Mouse (Mus musculus): ENCODE results near the gene Olfr702. TPM values are rescaled to one million over a fixed set of nuclear protein-coding genes. Genes with fewer than 3 reads are reported as not detected.

The Olfr702 gene
- not detected for total RNA-seq (2021)
- long read RNA-seq, experiment 1 = 0 reads
- long read RNA-seq, experiment 2 = 0 reads

GRCm38 (mm10) chr7:106833793-106834192 lies at the start of gene Olfr702:
TSS of gene Olfr702 (minus strand) at chr7:106833893.
- intact Hi-C loops (cut with DNase I) = no loop called here
- DNase-seq = no peak

- intact Hi-C loops (cut with DNase I) = no loop called here
- no peak for DNase-seq
These were observed 43.1 kb upstream of the Olfr702 start, which contains the start of gene Olfr705 for GRCm38 (mm10) chr7:106876791-106877190. TSS of gene Olfr705 (minus strand) at chr7:106876891.

- intact Hi-C loops (cut with DNase I) = no loop called here
- no peak for DNase-seq
These were observed 29.2 kb upstream of the Olfr702 start, which contains the start of gene Olfr704 for GRCm38 (mm10) chr7:106862885-106863284. TSS of gene Olfr704 (plus strand) at chr7:106863185.

GRCm38 (mm10) chr7:106843060-106843459 lies 9.4 kb upstream of the Olfr702 start, which contains the start of gene Olfr703:
TSS of gene Olfr703 (plus strand) at chr7:106843360.
- DNase-seq = no peak
- intact Hi-C loops (cut with DNase I) = no loop called here

GRCm38 (mm10) chr7:106818414-106818813 lies 15.3 kb downstream of the Olfr702 start:
- DNase-seq = no peak
- intact Hi-C loops (cut with DNase I) = no loop called here

- intact Hi-C loops (cut with DNase I) = no loop called here
- no peak for DNase-seq
These were observed 17.9 kb downstream of the Olfr702 start for GRCm38 (mm10) chr7:106815775-106816174.

GRCm38 (mm10) chr7:106813829-106814228 lies 19.9 kb downstream of the Olfr702 start, which contains the start of gene Olfr701:
TSS of gene Olfr701 (plus strand) at chr7:106814129.
- intact Hi-C loops (cut with DNase I) = no loop called here
- DNase-seq = no peak

GRCm38 (mm10) chr7:106808734-106809133 lies 25.0 kb downstream of the Olfr702 start, which contains the start of gene Olfr700:
TSS of gene Olfr700 (minus strand) at chr7:106808834.
- no peak for DNase-seq
- intact Hi-C loops (cut with DNase I) = no loop called here

- intact Hi-C loops (cut with DNase I) = no loop called here
- no peak for DNase-seq
These were observed 40.6 kb downstream of the Olfr702 start, which contains the start of gene Olfr699 for GRCm38 (mm10) chr7:106793098-106793497. TSS of gene Olfr699 (minus strand) at chr7:106793198.

- intact Hi-C loops (cut with DNase I) = no loop called here
- no peak for DNase-seq
These were observed 45.4 kb downstream of the Olfr702 start for GRCm38 (mm10) chr7:106788330-106788729.

Other genes starting within 250 kb of the Olfr702 start
- gene Olfr693, start 153.3 kb downstream of the Olfr702 start, total RNA-seq (2021) = not detected
- gene Olfr694, start 142.1 kb downstream of the Olfr702 start, total RNA-seq (2021) = not detected
- gene Olfr695, start 117.5 kb downstream of the Olfr702 start, total RNA-seq (2021) = not detected
- not detected for gene Olfr697, start 91.5 kb downstream of the Olfr702 start, total RNA-seq (2021)
- gene Olfr698, start 78.5 kb downstream of the Olfr702 start, total RNA-seq (2021) = not detected
- gene Olfr699, start 40.7 kb downstream of the Olfr702 start, total RNA-seq (2021) = not detected
- not detected for gene Olfr700, start 25.1 kb downstream of the Olfr702 start, total RNA-seq (2021)
- gene Olfr701, start 19.8 kb downstream of the Olfr702 start, total RNA-seq (2021) = not detected
- not detected for gene Olfr703, start 9.5 kb upstream of the Olfr702 start, total RNA-seq (2021)
- gene Olfr704, start 29.3 kb upstream of the Olfr702 start, total RNA-seq (2021) = not detected
- gene Olfr705, start 43.0 kb upstream of the Olfr702 start, total RNA-seq (2021) = not detected
- not detected for gene Olfr706, start 54.3 kb upstream of the Olfr702 start, total RNA-seq (2021)
- gene Olfr707, start 67.3 kb upstream of the Olfr702 start, total RNA-seq (2021) = not detected
- not detected for gene Olfr1532-ps1, start 74.1 kb upstream of the Olfr702 start, total RNA-seq (2021)
- not detected for gene Olfr709-ps1, start 98.3 kb upstream of the Olfr702 start, total RNA-seq (2021)
- gene Olfr710, start 114.4 kb upstream of the Olfr702 start, total RNA-seq (2021) = not detected
- not detected for gene Olfr6, start 130.0 kb upstream of the Olfr702 start, total RNA-seq (2021)
- gene Olfr711, start 141.6 kb upstream of the Olfr702 start, total RNA-seq (2021) = not detected
- gene Olfr2, start 172.2 kb upstream of the Olfr702 start, total RNA-seq (2021) = not detected
- gene Olfr713, start 197.3 kb upstream of the Olfr702 start, total RNA-seq (2021) = not detected
- gene Olfr714, start 237.1 kb upstream of the Olfr702 start, total RNA-seq (2021) = not detected

All from heart, postnatal 14 days (tissue).